Mouse (Mus musculus): Measurements from ENCODE around the gene Paqr5. TPM values are rescaled to one million over a fixed set of nuclear protein-coding genes. Genes with fewer than 3 reads are reported as not detected.
A peak's percentile ranks its signal among the peaks of the same experiment; 100 is the strongest.

Paqr5 gene
- polyA plus RNA-seq, 1 experiment, result 3.3 TPM

DNA sequence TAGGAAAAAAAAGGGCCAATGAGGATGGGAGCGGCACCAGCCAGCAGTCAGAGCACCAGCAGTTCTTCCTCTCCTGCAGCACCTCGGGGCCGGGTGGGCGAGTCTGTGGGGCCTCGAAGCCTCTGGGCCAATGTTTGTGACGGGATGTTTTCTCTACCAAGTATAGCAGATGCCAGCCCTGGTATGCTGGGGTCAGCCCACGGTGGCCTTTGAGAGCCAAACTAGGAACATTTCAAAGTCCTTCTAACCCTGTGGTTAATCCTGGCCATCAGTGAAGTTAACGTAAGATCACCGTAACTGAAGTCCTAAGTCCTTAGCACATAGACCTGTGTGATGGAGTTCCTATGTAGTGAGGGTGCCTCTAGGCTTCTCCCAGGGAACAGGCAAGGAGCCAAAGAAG lies 54.6 kb downstream of the Paqr5 start:
- Histone ChIP-seq H3K4me1 (ENCODE audit: control insufficient read depth, insufficient read depth, insufficient read length, low read length) (no peaks in the 10 kb centered on the region), H3K36me3 (ENCODE audit: control insufficient read depth, insufficient read depth, low read length) (no peaks in the 10 kb centered on the region), H3K27ac (ENCODE audit: insufficient read depth, low read depth, low read length) (no peak overlapping the region), H3K4me3 (ENCODE audit: low read depth, low read length) (no peak overlapping the region), H3K27me3 (ENCODE audit: control insufficient read depth, insufficient read depth, low read length) (no peaks in the 10 kb centered on the region)
- TF ChIP-seq POLR2A (IDR thresholded peaks at IDR 0.05; ENCODE audit: low read depth, low read length), result no peak
- no peak for TF ChIP-seq CTCF (IDR thresholded peaks at IDR 0.05; ENCODE audit: extremely low read depth, insufficient read length, insufficient replicate concordance, low read depth, low read length)
- WGBS, result 72% methylated on average over 9 of the region's 9 CpGs

DNA sequence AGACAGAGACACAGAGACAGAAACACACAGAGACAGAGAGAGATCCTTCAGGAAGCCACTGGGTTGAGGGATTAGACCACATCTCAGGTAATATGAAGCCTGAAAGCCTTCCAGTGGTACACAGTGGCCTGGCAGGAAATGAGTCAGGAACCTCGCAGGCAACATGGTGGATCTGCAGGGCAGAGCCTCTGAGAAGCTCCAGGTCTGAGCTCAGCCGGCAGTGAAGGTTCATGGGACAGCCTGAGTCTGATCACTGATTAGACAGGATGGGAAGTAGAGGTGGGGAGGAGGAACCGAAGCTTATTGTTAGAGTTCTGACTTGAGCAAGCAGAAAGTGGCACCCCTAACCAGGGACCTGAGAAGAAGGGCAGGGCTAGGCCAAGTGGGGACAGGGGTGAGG lies 55.6 kb downstream of the Paqr5 start:
- Histone ChIP-seq H3K4me3 (ENCODE audit: low read depth, low read length) (no peak overlapping the region), H3K27ac (ENCODE audit: insufficient read depth, low read depth, low read length) (no peak overlapping the region), H3K27me3 (ENCODE audit: control insufficient read depth, insufficient read depth, low read length) (no peaks in the 10 kb centered on the region), H3K4me1 (ENCODE audit: control insufficient read depth, insufficient read depth, insufficient read length, low read length) (no peaks in the 10 kb centered on the region), H3K36me3 (ENCODE audit: control insufficient read depth, insufficient read depth, low read length) (no peaks in the 10 kb centered on the region)
- no peak for TF ChIP-seq CTCF (IDR thresholded peaks at IDR 0.05; ENCODE audit: extremely low read depth, insufficient read length, insufficient replicate concordance, low read depth, low read length)
- TF ChIP-seq POLR2A (IDR thresholded peaks at IDR 0.05; ENCODE audit: low read depth, low read length), result no peak
- WGBS, result 59% methylated on average over 3 of the region's 3 CpGs

- Histone ChIP-seq H3K27ac (ENCODE audit: insufficient read depth, low read depth, low read length) (no peak overlapping the region), H3K36me3 (ENCODE audit: control insufficient read depth, insufficient read depth, low read length) (no peaks in the 10 kb centered on the region), H3K4me1 (ENCODE audit: control insufficient read depth, insufficient read depth, insufficient read length, low read length) (no peaks in the 10 kb centered on the region), H3K27me3 (ENCODE audit: control insufficient read depth, insufficient read depth, low read length) (no peaks in the 10 kb centered on the region), H3K4me3 (ENCODE audit: low read depth, low read length) (no peak overlapping the region)
- TF ChIP-seq CTCF (IDR thresholded peaks at IDR 0.05; ENCODE audit: extremely low read depth, insufficient read length, insufficient replicate concordance, low read depth, low read length) (no peak), POLR2A (IDR thresholded peaks at IDR 0.05; ENCODE audit: low read depth, low read length) (no peak)
- WGBS, result 71% methylated on average over 10 of the region's 10 CpGs
Observed at GRCm38 (mm10) chr9:61967357-61967756, 59.3 kb downstream of the Paqr5 start.

- Histone ChIP-seq H3K4me1 (ENCODE audit: control insufficient read depth, insufficient read depth, insufficient read length, low read length) (peaks cover 2% of the 10 kb centered on the region; the same call in 1 of the 2 replicates), H3K36me3 (ENCODE audit: control insufficient read depth, insufficient read depth, low read length) (no peaks in the 10 kb centered on the region), H3K27ac (ENCODE audit: insufficient read depth, low read depth, low read length) (no peak overlapping the region), H3K4me3 (ENCODE audit: low read depth, low read length) (no peak overlapping the region), H3K27me3 (ENCODE audit: control insufficient read depth, insufficient read depth, low read length) (no peaks in the 10 kb centered on the region)
- no peak for TF ChIP-seq CTCF (IDR thresholded peaks at IDR 0.05; ENCODE audit: extremely low read depth, insufficient read length, insufficient replicate concordance, low read depth, low read length)
- TF ChIP-seq POLR2A (IDR thresholded peaks at IDR 0.05; ENCODE audit: low read depth, low read length), result no peak
- 86% methylated on average over 7 of the region's 7 CpGs for WGBS
Observed at GRCm38 (mm10) chr9:61965987-61966386, 60.7 kb downstream of the Paqr5 start.

- TF ChIP-seq CTCF (IDR thresholded peaks at IDR 0.05; ENCODE audit: extremely low read depth, insufficient read length, insufficient replicate concordance, low read depth, low read length), result peak; percentile 81; the same call in 1 of the 2 replicates
- TF ChIP-seq POLR2A (IDR thresholded peaks at IDR 0.05; ENCODE audit: low read depth, low read length), result no peak
- Histone ChIP-seq H3K4me3 (ENCODE audit: low read depth, low read length) (no peak overlapping the region), H3K27me3 (ENCODE audit: control insufficient read depth, insufficient read depth, low read length) (no peaks in the 10 kb centered on the region), H3K4me1 (ENCODE audit: control insufficient read depth, insufficient read depth, insufficient read length, low read length) (peaks cover 7% of the 10 kb centered on the region), H3K36me3 (ENCODE audit: control insufficient read depth, insufficient read depth, low read length) (no peaks in the 10 kb centered on the region), H3K27ac (ENCODE audit: insufficient read depth, low read depth, low read length) (no peak overlapping the region)
- WGBS, result 43% methylated on average over 4 of the region's 4 CpGs
Observed at GRCm38 (mm10) chr9:61965411-61965930, 61.2 kb downstream of the Paqr5 start.

GRCm38 (mm10) chr9:61963356-61963755 lies 63.3 kb downstream of the Paqr5 start:
- H3K4me3 ChIP-seq (ENCODE audit: low read depth, low read length), result no peak overlapping the region

GRCm38 (mm10) chr9:61961181-61961580 lies 65.5 kb downstream of the Paqr5 start:
- TF ChIP-seq CTCF (IDR thresholded peaks at IDR 0.05; ENCODE audit: extremely low read depth, insufficient read length, insufficient replicate concordance, low read depth, low read length) (no peak), POLR2A (IDR thresholded peaks at IDR 0.05; ENCODE audit: low read depth, low read length) (no peak)
- Histone ChIP-seq H3K36me3 (ENCODE audit: control insufficient read depth, insufficient read depth, low read length) (no peaks in the 10 kb centered on the region), H3K4me3 (ENCODE audit: low read depth, low read length) (no peak overlapping the region), H3K4me1 (ENCODE audit: control insufficient read depth, insufficient read depth, insufficient read length, low read length) (peaks cover 16% of the 10 kb centered on the region), H3K27ac (ENCODE audit: insufficient read depth, low read depth, low read length) (0 out of 2 replicates have a peak overlapping the region, but pooled peaks have one; percentile 7), H3K27me3 (ENCODE audit: control insufficient read depth, insufficient read depth, low read length) (no peaks in the 10 kb centered on the region)
- 86% methylated on average over 4 of the region's 4 CpGs for WGBS

More at GRCm38 (mm10) chr9:61963356-61963755, 63.3 kb downstream of the Paqr5 start:
- no peak overlapping the region for H3K27ac ChIP-seq (ENCODE audit: insufficient read depth, low read depth, low read length)
- H3K27me3 ChIP-seq (ENCODE audit: control insufficient read depth, insufficient read depth, low read length), result no peaks in the 10 kb centered on the region
- peaks cover 16% of the 10 kb centered on the region for H3K4me1 ChIP-seq (ENCODE audit: control insufficient read depth, insufficient read depth, insufficient read length, low read length)
- TF ChIP-seq CTCF (IDR thresholded peaks at IDR 0.05; ENCODE audit: extremely low read depth, insufficient read length, insufficient replicate concordance, low read depth, low read length) (no peak), POLR2A (IDR thresholded peaks at IDR 0.05; ENCODE audit: low read depth, low read length) (no peak)
- no peaks in the 10 kb centered on the region for H3K36me3 ChIP-seq (ENCODE audit: control insufficient read depth, insufficient read depth, low read length)
- WGBS, result 80% methylated on average over 6 of the region's 6 CpGs
